Mouse (Mus musculus): ENCODE results near the gene F5. TPM values are rescaled to one million over a fixed set of nuclear protein-coding genes. Genes with fewer than 3 reads are reported as not detected.

The F5 gene
- total and polyA plus RNA-seq, 3 experiments, result not detected

- Histone ChIP-seq H3K9ac (ENCODE audit: control insufficient read depth, low read depth, low read length, poor library complexity, severe bottlenecking) (no peak overlapping the region), H3K36me3 (ENCODE audit: control insufficient read depth in 1 of 2, insufficient read depth in 2 of 2, low read length in 2 of 2) (peaks cover 0 to 17% of the 10 kb centered on the region in 2 experiments; a peak in 2 of 4 replicates), H3K27ac (ENCODE audit: control insufficient read depth, low read depth, low read length) (no peak overlapping the region), H3K79me2 (ENCODE audit: control insufficient read depth, insufficient read depth, low read length, poor library complexity) (peaks cover 16% of the 10 kb centered on the region), H3K27me3 (ENCODE audit: control insufficient read depth in 1 of 2, insufficient read depth in 2 of 2, low read length in 2 of 2) (no peaks in the 10 kb centered on the region), H3K4me1 (ENCODE audit: control insufficient read depth in 1 of 2, insufficient read depth in 2 of 2, low read length in 2 of 2) (peaks cover 5 to 15% of the 10 kb centered on the region in 2 experiments), H3K9me3 (replicated peaks; ENCODE audit: insufficient read depth, low read length) (no peaks in the 10 kb centered on the region), H3K4me3 (ENCODE audit: control insufficient read depth in 1 of 2, insufficient read depth in 1 of 2, low read depth in 2 of 2, low read length in 2 of 2) (no peak overlapping the region)
- TF ChIP-seq POLR2AphosphoS2 (IDR thresholded peaks at IDR 0.05; ENCODE audit: low read length), result no peak
- no peak for TF ChIP-seq MYB (IDR thresholded peaks at IDR 0.05; ENCODE audit: low read depth, low read length)
- no peak for TF ChIP-seq NELFE (IDR thresholded peaks at IDR 0.05; ENCODE audit: low read depth, low read length)
- no peak for TF ChIP-seq SIN3A (IDR thresholded peaks at IDR 0.05; ENCODE audit: low read length)
- TF ChIP-seq GABPA (IDR thresholded peaks at IDR 0.05; ENCODE audit: low read depth, low read length), result no peak
- no peak for TF ChIP-seq CTCF (IDR thresholded peaks at IDR 0.05 in 2 of 3, conservative IDR thresholded peaks at IDR 0.05 in 1 of 3; ENCODE audit: control insufficient read depth in 1 of 3, insufficient read depth in 1 of 3, low read depth in 2 of 3, low read length in 3 of 3, poor library complexity in 1 of 3, severe bottlenecking in 1 of 3)
- TF ChIP-seq ELF1 (IDR thresholded peaks at IDR 0.05; ENCODE audit: low read depth, low read length), result no peak
- no peak for TF ChIP-seq MAZ (IDR thresholded peaks at IDR 0.05; ENCODE audit: low read depth, low read length)
- TF ChIP-seq KAT2A (conservative IDR thresholded peaks at IDR 0.05; ENCODE audit: low read depth, low read length), result no peak
- TF ChIP-seq CHD1 (IDR thresholded peaks at IDR 0.05; ENCODE audit: low read depth, low read length), result no peak
- no peak for TF ChIP-seq HCFC1 (IDR thresholded peaks at IDR 0.05; ENCODE audit: low read depth, low read length)
- DNase-seq (ENCODE audit: low read depth, low spot score), result no peak
Measured at GRCm38 (mm10) chr1:164251438-164251837, 99.8 kb downstream of the F5 start.

- Histone ChIP-seq H3K9me3 (replicated peaks; ENCODE audit: insufficient read depth, low read length) (no peaks in the 10 kb centered on the region), H3K79me2 (ENCODE audit: control insufficient read depth, insufficient read depth, low read length, poor library complexity) (peaks cover 16% of the 10 kb centered on the region), H3K4me1 (ENCODE audit: control insufficient read depth in 1 of 2, insufficient read depth in 2 of 2, low read length in 2 of 2) (peaks cover 0 to 10% of the 10 kb centered on the region in 2 experiments; a peak in 3 of 4 replicates), H3K4me3 (ENCODE audit: control insufficient read depth in 1 of 2, insufficient read depth in 1 of 2, low read depth in 2 of 2, low read length in 2 of 2) (no peak overlapping the region), H3K36me3 (ENCODE audit: control insufficient read depth in 1 of 2, insufficient read depth in 2 of 2, low read length in 2 of 2) (peaks cover 0 to 7% of the 10 kb centered on the region in 2 experiments; a peak in 2 of 4 replicates), H3K27me3 (ENCODE audit: control insufficient read depth in 1 of 2, insufficient read depth in 2 of 2, low read length in 2 of 2) (no peaks in the 10 kb centered on the region), H3K27ac (ENCODE audit: control insufficient read depth, low read depth, low read length) (no peak overlapping the region), H3K9ac (ENCODE audit: control insufficient read depth, low read depth, low read length, poor library complexity, severe bottlenecking) (no peak overlapping the region)
- DNase-seq (ENCODE audit: low read depth, low spot score), result no peak
- TF ChIP-seq POLR2A (IDR thresholded peaks at IDR 0.05; ENCODE audit: control insufficient read depth in 1 of 2, insufficient read depth in 1 of 2, low read depth in 1 of 2, low read length in 2 of 2, poor library complexity in 1 of 2), result no peak
- no peak for TF ChIP-seq ZKSCAN1 (IDR thresholded peaks at IDR 0.05; ENCODE audit: low read depth, low read length)
- TF ChIP-seq TCF12 (IDR thresholded peaks at IDR 0.05; ENCODE audit: low read depth, low read length), result no peak
- TF ChIP-seq RCOR1 (IDR thresholded peaks at IDR 0.05; ENCODE audit: low read depth, low read length), result no peak
- TF ChIP-seq EP300 (IDR thresholded peaks at IDR 0.05; ENCODE audit: low read depth in 1 of 2, low read length in 2 of 2), result no peak
- TF ChIP-seq SMC3 (IDR thresholded peaks at IDR 0.05; ENCODE audit: low read depth, low read length), result no peak
- no peak for TF ChIP-seq ETS1 (IDR thresholded peaks at IDR 0.05; ENCODE audit: low read depth, low read length)
- TF ChIP-seq TAL1 (IDR thresholded peaks at IDR 0.05; ENCODE audit: low read length), result no peak
- TF ChIP-seq BHLHE40 (IDR thresholded peaks at IDR 0.05; ENCODE audit: borderline replicate concordance, low read depth, low read length), result no peak
- no peak for TF ChIP-seq ELF1 (IDR thresholded peaks at IDR 0.05; ENCODE audit: low read depth, low read length)
- TF ChIP-seq CHD2 (IDR thresholded peaks at IDR 0.05; ENCODE audit: low read length), result no peak
- no peak for TF ChIP-seq HCFC1 (IDR thresholded peaks at IDR 0.05; ENCODE audit: low read depth, low read length)
- TF ChIP-seq USF2 (IDR thresholded peaks at IDR 0.05; ENCODE audit: borderline replicate concordance in 1 of 2, insufficient read depth in 1 of 2, low read depth in 1 of 2, low read length in 2 of 2), result no peak
- no peak for TF ChIP-seq ZC3H11A (IDR thresholded peaks at IDR 0.05; ENCODE audit: low read depth, low read length)
- no peak for TF ChIP-seq MEF2A (IDR thresholded peaks at IDR 0.05; ENCODE audit: extremely low read depth, insufficient replicate concordance, low read depth, low read length, poor library complexity, severe bottlenecking)
Measured at GRCm38 (mm10) chr1:164252551-164252950, 100.9 kb downstream of the F5 start.

Data from MEL (cell line).